Mouse (Mus musculus) embryonic stem cell, embryonic (primary cell): Measurements from ENCODE around the gene Dzip3.

Experiments
- CTCF ChIA-PET, 4 experiments: fragments of 300-600 bp in 2 of 4; fragments of 350-600 bp in 2 of 4; sonication (Branson Sonifier 250); formaldehyde crosslinking; loops; one replicate each; lab custom pipeline; 2022; ENCODE audit warnings: inconsistent platforms in 2 of 4; lab: Charles Lee
- POLR2A ChIA-PET, 4 experiments: fragments of 300-600 bp in 2 of 4; fragments of 350-600 bp in 2 of 4; sonication (Branson Sonifier 250); formaldehyde crosslinking; loops; one replicate each; lab custom pipeline; 2022; ENCODE audit warnings: antibody characterized with exemption in 4 of 4, inconsistent platforms in 1 of 4; lab: Charles Lee

The Dzip3 gene

DNA sequence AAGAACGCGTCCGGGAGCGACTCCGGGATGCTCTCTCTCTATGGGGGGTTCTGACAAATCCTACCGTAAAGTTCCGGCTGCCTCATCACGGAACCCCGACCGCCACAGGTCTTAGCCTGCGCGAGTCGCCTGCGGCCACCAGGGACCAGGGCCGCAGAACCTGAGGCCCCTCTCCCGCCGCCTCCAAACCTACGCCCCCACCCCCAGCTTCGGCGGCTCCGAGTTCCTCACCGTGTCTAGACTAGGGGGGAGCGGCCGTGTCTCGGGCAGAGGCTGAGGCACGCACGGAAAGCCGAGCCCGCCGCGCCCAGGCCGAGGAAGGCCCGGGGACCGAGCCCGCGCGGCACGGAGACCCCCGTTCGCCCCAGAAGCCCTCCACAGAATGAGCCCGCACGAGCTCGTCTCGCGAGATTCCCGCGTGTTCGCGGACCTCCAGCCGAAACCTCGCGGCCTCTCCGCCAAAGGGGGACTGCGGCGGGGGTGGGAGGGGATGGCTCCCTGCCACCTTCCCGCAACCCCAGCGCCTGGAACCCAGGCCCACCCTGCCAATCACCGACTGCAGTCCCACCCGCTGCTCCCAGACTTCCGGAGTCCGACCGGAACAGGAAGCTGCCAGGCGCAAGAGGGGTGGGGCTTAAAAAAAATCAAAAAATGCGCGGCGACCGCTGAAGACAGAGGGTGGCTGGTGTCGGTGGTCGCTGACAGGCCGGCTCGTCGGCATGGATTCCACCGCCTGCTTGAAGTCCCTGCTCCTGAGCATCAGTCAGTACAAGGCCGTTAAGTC lies at the start of gene Dzip3, which contains the start of gene Cip2a:
TSS of gene Dzip3 (minus strand) at position 607 of the 784 bp plus-strand sequence.
TSS of gene Cip2a (plus strand) at position 627 of the 784 bp plus-strand sequence.
- ChIA-PET CTCF (interaction anchor here in 2 of 4 experiments (0.7 kb wide), 2 partner anchors 16 to 25 kb away, joined by 5 to 6 read pairs; no protein-coding TSS in a partner anchor), POLR2A (interaction anchor here (0.5 to 5.4 kb wide), 73 partner anchors 8 to 1629 kb away, joined by 3 to 87 read pairs (median 4); partner anchors contain the start of genes Morc1 (in 3 of the 4) and Ift57 (in 1 of the 4))

DNA sequence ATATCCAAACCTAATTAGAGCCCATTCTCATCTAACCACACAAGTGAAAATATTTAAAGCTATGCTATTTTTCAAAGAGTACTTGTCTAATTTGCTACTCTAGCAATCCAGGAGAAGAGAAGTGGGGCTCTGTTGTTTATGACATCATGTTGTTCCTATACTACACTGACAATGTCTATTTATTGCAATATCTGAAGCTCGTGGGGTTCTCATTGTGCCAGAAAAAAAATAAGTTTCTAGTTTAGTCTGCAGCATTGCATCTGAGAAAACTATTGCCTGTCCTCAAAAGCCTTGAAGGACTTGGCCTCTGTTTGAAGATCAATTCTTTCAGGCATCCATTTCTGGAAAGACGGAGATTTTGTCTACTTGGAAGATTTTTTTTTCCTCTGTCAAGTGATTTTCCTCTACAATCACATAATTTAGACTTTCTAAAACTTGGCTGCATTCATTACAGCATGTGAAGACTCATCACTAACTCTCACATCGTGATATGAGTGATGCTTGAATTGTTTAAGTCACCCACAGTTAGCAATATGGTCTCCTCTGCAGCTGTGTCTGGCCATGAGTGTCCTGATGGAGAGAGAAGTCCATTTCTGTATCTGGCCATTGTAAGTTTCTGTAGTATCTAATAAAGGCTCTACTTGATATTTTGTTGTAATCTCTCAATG lies 46.7 kb upstream of the Dzip3 start:
- POLR2A ChIA-PET: no interaction called here
- CTCF ChIA-PET: no interaction called here

DNA sequence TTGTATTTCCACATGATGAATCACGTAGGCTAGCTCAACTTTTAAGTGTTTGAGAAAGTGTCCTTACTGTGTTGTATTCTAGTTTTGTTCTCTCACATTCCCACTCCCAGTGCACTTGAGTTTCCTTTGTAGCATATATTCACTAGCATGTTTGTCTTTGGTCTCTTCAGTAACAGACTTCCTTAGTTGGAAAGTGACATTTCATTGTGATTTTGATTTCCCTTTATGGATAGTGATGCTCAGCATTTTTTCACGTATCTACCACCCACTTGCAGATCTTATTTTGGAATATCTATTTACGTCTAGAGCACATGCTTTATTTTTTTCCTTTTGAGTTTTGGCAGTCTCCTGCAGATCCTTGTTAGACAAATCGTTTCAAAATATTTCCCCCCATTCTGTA lies 43.8 kb upstream of the Dzip3 start:
- ChIA-PET CTCF (no interaction called here), POLR2A (no interaction called here)

DNA sequence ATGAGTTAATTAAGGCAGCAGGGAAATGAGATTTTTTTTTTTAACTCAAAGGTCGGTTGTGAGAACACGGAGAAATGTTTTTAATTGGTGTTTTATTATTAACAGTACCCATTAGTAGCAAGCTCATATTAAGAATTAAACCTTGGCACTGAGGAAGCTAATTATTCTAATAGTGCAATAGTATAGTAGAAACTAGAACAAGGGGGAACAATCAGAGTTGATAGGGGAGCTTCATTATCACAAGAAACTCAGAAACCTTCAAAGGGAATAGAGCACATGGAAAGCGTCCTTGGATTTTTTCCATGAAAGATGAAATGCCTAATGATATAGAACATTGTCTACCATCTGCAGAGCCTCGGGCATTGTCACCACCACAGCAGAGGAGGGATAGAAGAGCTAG lies 41.9 kb upstream of the Dzip3 start:
- CTCF ChIA-PET: no interaction called here
- POLR2A ChIA-PET: interaction anchor here in 1 of 4 experiments (1.0 to 1.9 kb wide), 3 partner anchors 12 to 42 kb away, joined by 3 to 6 read pairs (median 4); partner anchors contain the start of genes Cip2a and Dzip3

DNA sequence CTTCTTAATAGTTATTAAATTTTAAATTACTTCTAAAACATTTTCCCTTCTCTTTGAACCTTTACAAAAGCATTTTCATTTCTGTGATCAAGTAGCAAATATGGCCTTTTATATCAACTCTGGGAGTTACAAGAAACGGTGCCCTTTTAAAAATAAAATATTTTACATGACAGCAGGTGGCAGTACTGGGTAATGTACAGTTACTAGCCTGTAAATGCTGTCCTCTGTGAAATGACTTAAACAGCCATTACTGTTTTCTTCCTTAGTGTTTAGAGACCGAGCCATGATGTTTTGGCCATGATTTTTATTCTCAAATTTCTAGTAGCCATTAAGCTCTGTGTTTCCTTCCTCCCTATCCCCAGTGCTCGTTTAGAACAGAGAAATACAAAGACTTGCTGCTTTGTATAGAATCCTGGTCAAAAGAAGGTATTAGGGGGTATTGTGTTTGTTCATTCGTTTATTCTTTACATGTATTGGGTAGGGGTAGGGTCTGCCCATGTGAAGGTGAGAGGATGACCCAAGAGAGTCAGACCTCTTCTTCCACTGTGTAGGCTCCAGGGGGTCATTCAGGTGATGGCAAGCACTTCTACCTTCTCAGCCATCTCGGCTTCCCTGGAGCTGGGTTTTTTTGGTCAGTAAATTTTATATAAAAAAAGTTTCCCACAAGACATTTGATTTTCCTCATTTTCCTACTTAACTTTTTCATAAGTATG lies 22.8 kb upstream of the Dzip3 start:
- ChIA-PET POLR2A (interaction anchor here in 1 of 4 experiments (1.1 to 1.6 kb wide), 2 partner anchors 22 to 24 kb away, joined by 3 to 5 read pairs; partner anchors contain the start of genes Cip2a and Dzip3), CTCF (interaction anchor here in 1 of 4 experiments (0.6 kb wide), 1 partner anchor 138 kb away, joined by 3 read pairs; no protein-coding TSS in a partner anchor)

DNA sequence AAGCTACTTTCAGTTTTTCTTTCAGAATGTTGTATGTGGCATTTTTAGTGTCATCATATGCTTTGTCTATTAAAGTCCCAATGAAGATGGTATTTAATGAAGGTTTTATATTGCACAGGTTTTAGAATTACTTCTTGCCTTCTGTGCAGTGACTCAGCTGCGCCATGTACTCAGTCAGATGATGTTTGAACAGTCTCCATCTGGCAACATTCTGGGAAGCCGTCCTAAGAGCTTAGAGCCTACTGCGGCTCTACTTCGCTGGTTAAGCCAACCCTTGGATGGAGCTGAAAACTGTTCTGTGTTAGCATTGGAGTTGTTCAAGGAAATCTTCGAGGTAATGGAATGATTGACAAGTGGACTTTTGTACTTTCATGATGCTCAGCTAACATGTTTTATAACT lies 10.2 kb upstream of the Dzip3 start:
- ChIA-PET POLR2A (interaction anchor here in 2 of 4 experiments (0.9 to 6.0 kb wide), 4 partner anchors 9 to 18 kb away, joined by 3 to 87 read pairs (median 30); partner anchors contain the start of genes Cip2a (in 2 of the 2) and Dzip3 (in 2 of the 2)), CTCF (no interaction called here)

DNA sequence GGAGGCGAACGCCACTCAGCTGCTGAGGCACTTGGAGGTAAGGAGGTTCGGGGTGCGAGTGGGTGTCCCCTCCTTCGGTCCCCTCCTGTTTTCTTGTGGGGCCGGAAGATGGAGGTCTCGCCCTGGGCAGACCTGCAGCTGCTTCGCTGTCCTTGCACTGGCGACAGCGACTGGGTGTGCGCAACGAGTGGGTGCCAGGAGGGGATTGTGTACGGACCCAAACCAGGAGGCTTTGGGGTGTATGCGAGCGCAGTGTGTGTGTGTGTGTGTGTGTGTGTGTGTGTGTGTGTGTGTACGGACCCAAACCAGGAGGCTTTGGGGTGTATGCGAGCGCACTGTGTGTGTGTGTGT lies 353 bp upstream of the Dzip3 start:
- CTCF ChIA-PET: no interaction called here

DNA sequence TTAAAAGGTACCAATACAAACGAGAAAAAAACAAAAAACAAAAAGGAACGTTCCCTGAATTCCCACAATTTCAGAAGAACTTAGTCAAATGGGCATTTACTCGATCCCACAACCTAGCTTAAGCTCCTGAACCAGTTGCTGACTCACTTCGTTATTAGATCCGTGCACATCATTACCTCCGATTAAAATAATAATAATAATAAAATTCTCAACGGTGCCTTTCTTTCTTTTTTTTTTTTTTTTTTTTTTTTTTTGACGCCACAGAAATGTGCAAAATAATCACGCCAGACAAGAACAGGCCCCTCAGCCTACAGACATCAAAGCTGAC lies 770 bp downstream of the Dzip3 start:
- ChIA-PET POLR2A (interaction anchor here (0.6 to 5.4 kb wide), 66 partner anchors 9 to 1628 kb away, joined by 3 to 87 read pairs (median 4); partner anchors contain the start of gene Morc1 (in 1 of the 4)), CTCF (interaction anchor here in 2 of 4 experiments (0.7 kb wide), 2 partner anchors 15 to 26 kb away, joined by 5 to 6 read pairs; no protein-coding TSS in a partner anchor)

More for the DNA sequence above, 353 bp upstream of the Dzip3 start:
- POLR2A ChIA-PET: interaction anchor here (0.6 to 5.4 kb wide), 53 partner anchors 9 to 705 kb away, joined by 3 to 87 read pairs (median 4); partner anchors contain the start of genes Morc1 (in 3 of the 4) and Ift57 (in 1 of the 4)

DNA sequence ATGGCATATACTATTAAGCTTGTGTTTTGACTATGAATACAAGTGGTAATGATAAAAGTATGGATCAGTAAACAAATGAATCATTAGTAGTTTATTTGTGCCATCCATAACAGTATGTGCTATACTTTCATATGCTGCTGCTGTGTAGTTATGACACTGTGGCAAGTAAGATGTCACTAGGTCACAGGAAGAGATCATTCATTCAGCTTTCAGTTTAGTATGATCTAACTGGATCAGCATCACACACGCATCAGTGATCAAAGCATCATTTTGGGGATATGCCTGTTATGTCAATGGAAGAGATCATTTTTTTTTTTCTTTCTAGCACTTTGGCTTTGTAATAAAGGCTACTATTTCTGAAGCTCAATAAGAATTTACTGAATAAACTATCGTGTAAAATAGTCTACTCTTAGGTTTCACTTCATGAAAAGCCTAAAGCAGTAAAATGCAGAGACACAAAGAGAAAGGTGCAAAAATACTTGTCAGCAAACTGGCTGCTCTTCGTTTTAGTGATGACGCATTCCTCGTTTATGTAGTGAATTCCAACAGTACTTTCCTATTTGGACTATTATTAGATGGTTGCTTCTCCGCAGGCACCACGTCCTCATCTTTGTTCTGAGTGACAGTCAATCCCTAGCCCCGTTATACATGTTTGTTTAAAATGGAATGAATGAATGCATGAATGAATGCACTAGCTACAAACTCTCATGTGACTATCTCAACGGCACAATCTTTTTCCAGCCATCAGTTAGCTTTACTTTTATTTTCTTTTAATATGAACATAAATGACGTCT lies 1.3 kb downstream of the Dzip3 start:
- ChIA-PET CTCF (no interaction called here), POLR2A (interaction anchor here (0.6 to 5.4 kb wide), 51 partner anchors 8 to 1627 kb away, joined by 3 to 87 read pairs (median 4); no protein-coding TSS in a partner anchor)

DNA sequence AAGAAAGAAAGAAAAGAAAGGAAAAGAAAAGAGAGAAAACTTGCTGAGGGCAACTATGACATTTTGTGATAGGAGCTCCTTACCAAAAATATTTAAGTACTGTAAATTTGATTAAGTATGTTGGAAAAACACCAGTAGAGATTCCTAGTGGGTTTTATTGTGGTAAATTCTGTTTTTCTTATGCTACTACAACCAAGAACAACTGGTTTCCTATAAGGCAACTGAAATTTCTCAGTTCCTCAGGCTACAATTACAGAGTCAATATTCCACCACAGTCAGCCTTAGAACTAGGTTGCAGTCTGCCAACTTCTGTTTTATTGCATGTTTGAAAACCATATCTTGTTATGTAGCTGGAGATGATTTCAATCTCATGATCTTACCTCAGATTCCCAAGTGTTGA lies 4.3 kb downstream of the Dzip3 start:
- ChIA-PET CTCF (interaction anchor here in 2 of 4 experiments (0.7 to 1.0 kb wide), 2 partner anchors 16 to 458 kb away, joined by 3 to 4 read pairs; no protein-coding TSS in a partner anchor), POLR2A (interaction anchor here in 1 of 4 experiments (5.4 kb wide), 1 partner anchor 14 kb away, joined by 87 read pairs; no protein-coding TSS in a partner anchor)

DNA sequence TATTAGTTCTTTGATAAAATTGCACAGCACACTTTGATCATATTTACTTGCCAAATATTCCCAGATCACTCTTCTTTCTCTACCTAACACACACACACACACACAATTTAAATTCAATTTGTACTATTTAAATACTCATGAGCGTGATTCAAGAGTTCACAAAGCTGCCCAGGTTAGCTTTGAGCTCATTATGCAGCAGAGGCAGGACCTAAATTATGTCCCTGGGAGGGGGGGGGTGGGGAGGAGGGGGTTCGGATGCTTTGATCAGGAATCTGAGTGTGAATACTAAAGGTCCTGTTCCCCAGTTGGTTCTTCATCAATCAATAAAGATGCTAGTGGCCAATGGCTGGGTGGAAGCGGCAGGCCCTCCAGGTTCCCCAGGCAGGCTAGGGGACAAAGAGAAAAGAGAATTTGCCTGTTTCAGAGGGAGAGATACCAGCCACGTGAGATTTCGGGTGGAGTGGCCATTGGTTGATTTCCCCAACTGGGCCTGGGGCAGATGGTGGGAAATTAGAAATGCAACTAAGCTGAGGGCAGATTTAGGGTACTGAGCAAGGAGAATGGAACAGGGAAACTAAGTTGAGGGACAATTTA lies 8.8 kb downstream of the Dzip3 start:
- ChIA-PET POLR2A (interaction anchor here in 3 of 4 experiments (0.5 to 5.2 kb wide), 6 partner anchors 8 to 731 kb away, joined by 3 to 45 read pairs (median 6); partner anchors contain the start of genes Cip2a (in 3 of the 3) and Dzip3 (in 3 of the 3)), CTCF (no interaction called here)

DNA sequence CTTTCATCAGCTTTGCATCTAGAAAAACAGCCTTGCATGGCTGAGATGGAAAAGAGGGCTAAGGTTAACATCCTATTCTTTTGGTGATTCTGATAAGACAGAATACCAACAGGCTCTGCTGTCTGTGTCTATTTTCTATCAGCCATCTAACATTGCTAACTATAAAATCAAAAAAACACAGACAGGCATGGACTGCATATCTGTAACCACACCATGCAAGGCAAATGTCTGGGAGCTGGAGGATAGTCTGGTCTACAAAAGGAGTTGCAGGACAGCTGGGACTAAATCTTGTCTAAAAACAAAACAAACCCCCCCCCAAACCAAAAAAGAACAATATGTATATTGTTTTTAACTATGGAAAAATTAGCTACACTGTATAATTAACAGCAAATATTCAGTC lies 14.0 kb downstream of the Dzip3 start:
- ChIA-PET POLR2A (interaction anchor here in 1 of 4 experiments (0.8 to 1.4 kb wide), 2 partner anchors 13 to 14 kb away, joined by 4 to 7 read pairs; partner anchors contain the start of genes Cip2a and Dzip3), CTCF (no interaction called here)

DNA sequence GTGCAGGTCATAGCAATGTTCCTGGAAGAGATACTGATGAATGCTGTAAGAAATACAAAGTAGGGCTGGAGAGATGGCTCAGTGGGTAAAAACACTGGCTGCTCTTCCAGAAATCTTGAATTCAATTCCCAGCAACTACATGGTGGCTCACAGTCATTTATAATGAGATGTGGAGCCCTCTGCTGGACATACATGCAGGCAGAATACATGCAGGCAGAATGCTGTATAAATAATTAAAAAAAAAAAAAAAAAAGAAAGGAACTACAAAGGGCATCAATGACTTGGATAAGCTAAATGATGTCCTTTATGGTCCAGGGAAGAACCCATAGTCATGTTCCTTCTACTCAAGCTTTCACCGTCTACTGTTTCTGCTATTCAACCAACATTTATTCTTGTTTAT lies 20.4 kb downstream of the Dzip3 start:
- CTCF ChIA-PET: interaction anchor here in 3 of 4 experiments (0.6 to 1.3 kb wide), 4 partner anchors 16 to 761 kb away, joined by 4 to 6 read pairs (median 4); no protein-coding TSS in a partner anchor
- POLR2A ChIA-PET: interaction anchor here in 2 of 4 experiments (1.9 to 4.8 kb wide), 2 partner anchors 20 kb away, joined by 5 to 27 read pairs; partner anchors contain the start of genes Cip2a (in 2 of the 2) and Dzip3 (in 2 of the 2)

DNA sequence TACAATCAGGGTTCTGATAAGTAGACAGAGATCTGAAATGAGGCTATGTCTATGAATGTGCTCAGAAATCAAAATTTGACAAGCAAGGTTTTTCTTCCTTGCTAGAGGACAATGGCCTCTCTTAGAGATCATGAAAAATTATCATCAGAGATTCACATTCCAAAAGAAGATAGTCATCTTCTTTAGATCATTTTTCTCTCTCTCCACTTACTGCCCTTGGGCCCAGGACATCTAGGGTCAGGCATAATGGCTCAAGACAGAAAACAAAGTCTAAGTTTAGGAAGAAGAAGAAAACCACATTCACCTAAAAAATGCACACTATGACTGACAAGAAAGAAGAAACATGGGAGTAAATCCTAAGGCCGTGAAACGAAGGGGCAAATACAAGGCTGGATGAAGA lies 21.0 kb downstream of the Dzip3 start:
- ChIA-PET CTCF (no interaction called here), POLR2A (interaction anchor here in 2 of 4 experiments (1.9 to 4.8 kb wide), 2 partner anchors 20 to 21 kb away, joined by 5 to 27 read pairs; partner anchors contain the start of genes Cip2a (in 2 of the 2) and Dzip3 (in 2 of the 2))

DNA sequence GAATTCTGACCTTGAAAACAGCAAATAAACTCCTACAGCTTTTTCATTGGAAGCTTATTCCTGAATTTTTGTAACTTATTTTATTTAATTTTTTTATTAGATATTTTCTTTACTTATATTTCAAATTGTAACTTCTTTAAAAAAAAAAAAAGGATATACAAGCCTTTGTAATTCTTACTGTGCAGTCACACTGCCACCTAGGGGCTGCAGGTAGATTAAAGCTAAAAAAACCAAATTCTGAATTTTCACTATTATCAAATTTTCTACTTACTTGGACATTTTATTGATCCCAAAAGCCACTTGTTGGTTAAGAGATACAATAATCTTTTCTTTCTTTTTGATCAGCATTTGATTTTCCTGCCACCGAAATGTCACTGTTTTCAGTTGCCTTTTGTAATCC lies 52.2 kb downstream of the Dzip3 start:
- ChIA-PET CTCF (interaction anchor here in 3 of 4 experiments (0.6 to 1.6 kb wide), 8 partner anchors 9 to 1331 kb away, joined by 3 to 7 read pairs (median 4); no protein-coding TSS in a partner anchor), POLR2A (interaction anchor here in 1 of 4 experiments (0.5 to 1.7 kb wide), 3 partner anchors 30 to 56 kb away, joined by 3 to 9 read pairs (median 3); partner anchors contain the start of genes Cip2a and Dzip3)

DNA sequence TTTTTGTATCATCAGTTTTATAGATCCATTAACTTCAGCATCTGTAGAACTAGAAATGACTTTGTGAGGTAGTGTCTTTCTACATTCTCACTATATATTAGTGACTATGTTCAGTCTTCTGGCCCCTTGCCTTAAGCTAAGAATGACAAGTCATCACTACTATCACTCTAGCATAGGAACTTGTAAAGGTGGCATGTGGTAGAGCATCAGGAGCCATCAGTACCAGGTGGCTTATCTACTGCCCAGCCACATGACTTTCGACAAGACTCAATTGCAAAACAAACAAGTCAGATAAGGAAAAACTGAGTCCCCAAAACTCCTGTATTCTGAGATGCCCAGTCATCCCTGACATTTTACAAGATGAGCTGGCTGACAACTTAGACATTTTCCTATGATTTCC lies 70.2 kb downstream of the Dzip3 start:
- ChIA-PET CTCF (no interaction called here), POLR2A (interaction anchor here in 1 of 4 experiments (0.6 kb wide), 1 partner anchor 82 kb away, joined by 4 read pairs; no protein-coding TSS in a partner anchor)
